Mouse (Mus musculus) Muller cell, postnatal 12 days (primary cell): ENCODE measurements around the gene Rnf121.
A peak's percentile ranks its signal among the peaks of the same experiment; 100 is the strongest.

Source experiments
- DNase-seq: peaks from one replicate; pipeline ENCODE4 v3.0.0-alpha.2; 2015; ENCODE audit errors: inconsistent ontology term

Gene Rnf121

DNA sequence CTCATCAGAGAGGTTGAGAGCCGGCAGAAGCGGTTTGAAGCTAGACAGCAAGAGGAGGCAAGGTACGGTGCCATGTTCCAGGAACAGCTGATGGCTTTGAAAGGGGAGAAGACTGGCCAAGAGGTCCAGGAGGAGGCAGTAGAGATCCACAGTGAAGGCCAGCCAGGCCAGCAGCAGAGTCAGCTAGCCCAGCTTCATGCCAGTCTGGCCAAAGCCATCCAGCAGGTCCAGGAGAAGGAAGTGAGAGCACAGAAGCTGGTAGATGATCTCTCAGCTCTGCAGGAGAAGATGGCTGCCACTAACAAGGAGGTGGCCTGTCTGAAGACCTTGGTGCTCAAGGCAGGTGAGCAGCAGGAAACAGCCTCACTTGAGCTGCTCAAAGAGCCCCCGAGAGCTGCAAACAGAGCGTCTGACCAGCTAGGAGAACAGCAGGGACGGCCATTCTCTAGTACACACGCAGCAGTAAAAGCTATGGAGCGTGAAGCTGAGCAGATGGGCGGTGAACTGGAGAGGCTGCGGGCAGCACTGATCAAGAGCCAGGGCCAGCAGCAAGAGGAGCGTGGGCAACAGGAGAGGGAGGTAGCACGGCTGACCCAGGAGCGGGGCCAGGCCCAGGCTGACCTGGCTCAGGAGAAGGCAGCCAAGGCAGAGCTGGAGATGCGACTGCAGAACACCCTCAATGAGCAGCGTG lies 65.7 kb downstream of the Rnf121 start:
- DNase-seq: peak; percentile 34

DNA sequence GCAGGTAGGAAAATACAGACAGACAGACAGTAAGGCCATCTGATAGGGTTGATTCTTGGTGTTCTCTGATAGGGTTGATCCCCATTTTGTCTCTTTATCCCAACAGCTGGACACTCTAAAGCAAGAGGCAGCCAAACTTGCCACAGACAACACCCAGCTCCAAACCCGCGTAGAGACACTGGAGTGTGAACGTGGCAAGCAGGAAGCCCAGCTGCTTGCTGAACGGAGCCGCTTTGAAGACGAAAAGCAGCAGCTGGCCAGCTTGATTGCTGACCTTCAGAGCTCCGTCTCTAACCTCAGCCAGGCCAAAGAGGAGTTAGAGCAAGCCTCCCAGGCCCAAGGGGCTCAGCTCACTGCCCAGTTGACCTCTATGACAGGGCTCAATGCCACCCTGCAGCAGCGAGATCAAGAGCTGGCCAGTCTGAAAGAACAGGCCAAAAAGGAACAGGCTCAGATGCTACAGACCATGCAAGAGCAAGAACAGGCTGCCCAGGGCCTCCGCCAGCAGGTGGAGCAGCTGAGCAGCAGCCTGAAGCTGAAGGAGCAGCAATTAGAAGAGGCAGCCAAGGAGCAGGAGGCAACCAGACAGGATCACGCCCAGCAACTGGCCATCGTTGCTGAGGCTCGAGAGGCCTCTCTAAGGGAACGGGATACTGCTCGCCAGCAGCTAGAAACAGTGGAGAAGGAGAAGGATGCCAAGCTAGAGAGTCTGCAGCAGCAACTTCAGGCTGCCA lies 66.9 kb downstream of the Rnf121 start:
- DNase-seq: peak; percentile 78

DNA sequence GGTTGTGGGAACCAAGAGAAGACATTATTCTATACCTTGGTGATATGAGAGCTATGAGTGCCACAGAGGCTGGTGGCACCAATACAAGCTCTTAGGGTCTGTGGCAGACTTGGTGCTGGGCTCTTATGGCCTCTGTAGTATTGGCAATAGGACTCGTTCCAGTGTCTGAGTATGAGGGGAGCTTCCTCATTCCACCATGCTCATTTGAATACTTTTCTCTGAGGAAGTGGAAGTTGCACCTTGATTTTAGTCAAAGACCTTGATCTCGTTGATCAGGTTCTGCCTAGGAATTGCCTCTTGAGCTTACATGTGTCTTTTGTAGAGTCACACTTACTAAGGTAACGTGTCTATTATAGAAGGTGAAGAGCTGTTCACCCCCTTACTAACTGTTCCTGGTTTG lies 71.0 kb downstream of the Rnf121 start:
- no peak for DNase-seq

DNA sequence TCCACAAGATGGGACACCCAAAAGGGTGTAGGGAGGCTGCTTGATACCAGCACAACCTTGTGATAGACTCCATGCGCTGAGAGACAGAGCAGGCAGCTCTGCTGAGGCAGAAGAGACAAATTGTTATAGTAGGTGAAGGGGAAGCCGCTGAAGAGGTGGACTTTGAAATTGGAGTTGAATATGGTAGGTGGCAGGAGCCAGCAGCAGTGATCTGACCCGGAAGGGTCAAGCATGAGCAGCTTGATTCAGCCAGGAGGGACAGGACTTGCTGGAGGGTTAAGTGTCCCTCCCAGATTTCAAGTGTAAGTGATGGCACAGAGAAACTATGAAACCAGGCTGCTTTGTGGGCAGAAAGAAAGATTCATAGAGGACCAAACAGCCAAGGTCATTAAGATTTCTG lies 80.2 kb downstream of the Rnf121 start:
- DNase-seq: no peak

DNA sequence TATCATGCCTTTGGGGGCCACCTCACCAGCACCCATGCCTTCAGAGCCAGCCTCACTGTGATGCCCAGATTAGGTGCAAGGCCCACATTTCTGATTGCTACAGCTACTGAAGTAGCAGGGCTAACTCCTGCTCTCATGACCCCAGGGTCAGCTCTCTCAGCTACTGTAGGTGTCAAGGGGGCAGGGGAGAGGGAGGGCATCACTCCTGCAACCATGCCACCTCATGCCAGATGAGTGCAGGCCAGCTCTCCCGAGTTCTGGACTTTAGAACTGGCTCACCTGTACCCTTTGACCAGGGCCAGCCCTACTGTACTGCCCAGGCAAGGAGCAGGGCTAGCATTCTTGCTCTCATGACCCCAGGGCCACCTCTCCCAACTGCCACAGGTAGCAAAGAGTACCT lies 82.5 kb downstream of the Rnf121 start:
- no peak for DNase-seq

DNA sequence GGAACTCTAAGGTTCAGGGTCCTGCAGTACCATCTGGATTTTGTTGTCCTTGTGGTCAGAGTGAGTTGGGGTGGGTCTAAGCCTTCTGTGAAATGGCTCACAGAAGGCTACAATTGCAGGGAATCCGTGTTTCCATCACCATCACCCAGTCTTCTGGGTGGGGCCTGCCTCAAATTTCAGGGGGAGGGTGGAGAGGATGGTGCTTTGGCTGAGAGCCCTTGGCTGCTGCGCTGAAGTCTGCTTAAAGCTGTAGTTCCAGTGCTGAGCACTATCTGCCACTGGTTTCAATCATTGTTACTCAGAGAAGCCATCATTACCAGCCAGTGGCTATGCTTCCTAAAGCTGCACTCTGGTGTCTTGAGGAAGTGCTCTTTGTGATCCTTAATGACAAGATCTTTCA lies 90.8 kb downstream of the Rnf121 start:
- DNase-seq: peak; percentile 29

DNA sequence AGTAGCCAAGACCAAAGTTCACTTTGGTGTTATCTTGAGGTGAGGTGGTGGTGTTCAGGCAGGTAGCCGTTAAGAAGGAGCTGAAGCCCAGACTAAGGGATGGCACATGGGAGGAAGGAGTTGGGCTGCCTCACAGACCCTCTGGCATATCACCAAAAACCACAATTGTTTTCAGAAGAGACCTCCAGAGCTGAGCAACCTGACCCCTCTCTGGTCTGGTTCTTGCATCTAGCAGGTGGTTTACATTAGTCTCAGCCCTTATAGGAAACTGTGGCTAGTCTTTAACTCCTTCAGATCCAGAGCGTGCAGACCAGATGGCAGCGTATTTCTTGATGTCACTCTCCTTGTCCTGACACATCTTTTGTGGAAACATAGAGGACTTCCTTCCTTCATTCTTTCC lies 91.5 kb downstream of the Rnf121 start:
- DNase-seq: no peak

DNA sequence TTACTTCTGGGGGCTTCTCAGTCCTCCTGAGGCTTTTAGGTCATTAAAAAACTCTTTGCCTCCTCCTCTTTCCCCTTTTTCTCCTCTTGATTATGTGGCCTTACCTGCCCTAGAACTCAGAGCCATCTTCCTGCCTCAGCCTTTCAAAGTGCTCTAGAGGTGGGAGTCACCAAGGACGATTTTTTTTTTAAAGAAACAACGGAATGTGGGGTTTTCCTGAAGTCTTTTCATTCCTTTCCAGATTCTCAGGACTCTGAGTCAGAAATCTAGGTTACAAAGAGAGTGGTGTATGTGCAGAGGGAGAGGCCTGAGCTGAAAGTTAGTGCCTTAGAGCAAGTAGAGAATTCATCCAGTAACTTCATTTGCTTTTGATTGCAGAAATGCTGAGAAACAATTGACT lies 93.5 kb downstream of the Rnf121 start:
- peak; percentile 70 for DNase-seq

DNA sequence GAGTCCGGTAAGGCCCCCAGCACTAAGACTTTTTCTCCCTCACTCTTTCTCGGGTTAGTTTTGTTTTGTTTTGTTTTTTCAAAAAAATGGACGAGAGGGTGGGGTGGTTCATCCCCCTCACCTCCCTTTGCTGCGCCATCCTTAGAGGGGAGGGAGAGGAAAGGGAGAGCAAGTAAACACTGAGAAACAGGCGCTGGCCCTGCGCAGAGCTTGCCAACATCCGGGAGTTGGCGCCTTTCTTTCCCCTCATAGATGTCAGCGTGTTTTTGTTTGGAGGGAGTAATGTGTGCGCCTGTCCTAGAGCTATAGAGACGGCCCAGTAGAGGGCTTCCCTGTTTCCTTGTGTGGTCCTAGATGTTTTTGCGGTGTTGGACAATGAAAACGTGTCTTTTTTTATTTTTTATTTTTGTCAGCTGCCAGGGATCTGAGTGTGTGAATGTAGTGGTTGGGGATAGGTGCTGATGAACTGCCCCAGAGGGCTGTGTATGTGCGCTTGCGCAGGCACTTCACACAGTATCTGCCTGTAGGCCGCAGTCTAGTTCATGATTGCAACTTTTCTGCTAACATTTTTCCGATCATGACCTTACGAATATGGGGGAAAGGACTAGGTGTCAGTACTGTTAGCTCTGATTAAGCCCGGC lies 94.3 kb downstream of the Rnf121 start:
- DNase-seq: peak; percentile 91

DNA sequence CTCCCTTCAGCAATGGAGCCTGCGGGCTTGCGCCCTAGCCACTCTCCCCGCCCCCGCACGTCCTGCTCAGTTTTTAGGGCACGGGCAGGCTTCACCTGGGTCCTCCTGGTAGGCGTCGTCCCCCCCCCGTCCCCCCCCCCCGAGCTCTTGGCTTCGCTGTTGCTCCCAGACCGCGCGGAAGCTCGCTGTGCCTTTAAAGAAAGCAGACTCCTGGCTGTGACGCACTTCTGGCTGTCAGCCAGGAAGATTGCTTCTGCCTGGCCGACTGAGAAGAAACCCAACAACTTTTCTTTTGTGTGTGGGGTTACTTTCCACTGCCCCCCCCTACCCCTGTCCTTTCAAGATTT lies 94.9 kb downstream of the Rnf121 start:
- DNase-seq: peak; percentile 94

DNA sequence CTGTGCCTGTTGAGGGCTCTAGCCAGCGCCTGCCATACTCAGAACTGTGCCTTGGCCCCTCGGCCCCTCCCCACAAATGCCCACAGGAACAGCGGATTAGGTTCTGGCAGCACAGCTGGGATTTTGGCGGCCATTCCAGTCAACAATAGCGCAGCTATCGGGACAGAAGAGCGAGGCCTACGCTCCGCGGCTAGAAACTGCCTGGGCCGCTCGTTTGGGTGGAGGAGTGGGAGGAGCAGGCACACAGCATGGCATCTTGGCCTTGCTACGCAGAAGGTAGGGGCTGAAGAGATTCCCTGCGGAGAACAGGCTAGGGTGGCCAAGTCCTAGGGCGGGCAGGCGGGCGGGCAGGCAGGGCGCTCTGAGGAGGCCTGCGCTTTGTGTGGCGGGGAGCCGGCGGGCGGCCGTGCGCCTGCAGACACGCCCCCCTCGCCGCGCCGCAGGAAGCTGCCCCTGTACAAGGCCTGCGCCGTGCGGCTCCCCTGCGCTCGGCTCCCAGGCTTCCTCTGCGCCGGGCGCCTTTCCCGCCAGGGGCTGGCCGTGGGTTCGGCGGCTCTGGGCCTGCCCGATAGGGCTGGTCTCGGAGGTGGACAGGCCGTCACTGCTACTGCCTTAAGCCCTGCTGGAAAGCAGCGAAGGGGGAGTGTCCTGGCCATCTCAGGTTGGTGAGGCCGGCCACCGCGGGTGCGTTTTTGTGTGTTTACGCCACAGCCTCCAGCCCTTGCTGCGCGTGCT lies 95.4 kb downstream of the Rnf121 start:
- DNase-seq: peak; percentile 94
